Mouse (Mus musculus) CH12.LX (cell line): ENCODE results near the gene Gipc2. TPM values are rescaled to one million over a fixed set of nuclear protein-coding genes. Genes with fewer than 3 reads are reported as not detected.

Source experiments
- DNase-seq: peaks from one replicate; pipeline ENCODE4 v3.0.0-alpha.2; 2013; ENCODE audit errors: extremely low read depth
- H3K27ac ChIP-seq: 2 replicates; pipeline ENCODE4 v1.5.1; 2012; ENCODE audit warnings: low read depth, mild to moderate bottlenecking, control low read depth, moderate library complexity; ENCODE audit not compliant: insufficient read depth
- H3K27me3 ChIP-seq: replicated peaks from 2 replicates; pipeline ENCODE3; 2012; ENCODE audit warnings: inconsistent platforms
- H3K36me3 ChIP-seq, 2 experiments: replicated peaks in 1 of 2; 2 replicates each; pipeline versions ENCODE3 to v1.6.1; 2012; ENCODE audit warnings: inconsistent platforms in 1 of 2, low read length in 1 of 2, mild to moderate bottlenecking in 1 of 2, mixed read lengths in 1 of 2, moderate library complexity in 1 of 2; ENCODE audit not compliant: control insufficient read depth in 1 of 2, insufficient read depth in 1 of 2
- H3K4me1 ChIP-seq, 2 experiments: 2 replicates each; pipeline ENCODE4 v1.6.1; 2012; ENCODE audit warnings: inconsistent platforms in 1 of 2, moderate library complexity in 1 of 2; ENCODE audit not compliant: insufficient read depth in 2 of 2, control insufficient read depth in 1 of 2
- H3K4me2 ChIP-seq: 2 replicates; pipeline ENCODE4 v1.6.1; 2012; ENCODE audit warnings: low read depth, mild to moderate bottlenecking, control low read depth; ENCODE audit not compliant: poor library complexity, insufficient read depth, severe bottlenecking
- H3K4me3 ChIP-seq, 3 experiments: fragments of 150-350 bp in 1 of 3; sonication (generic) in 1 of 3; replicated peaks in 1 of 3; 2 replicates each; pipeline versions ENCODE3 to v1.5.1; 2011 to 2012; ENCODE audit warnings: low read depth in 2 of 3, low read length in 2 of 3, mild to moderate bottlenecking in 2 of 3, moderate library complexity in 2 of 3, control low read depth in 1 of 3, improper control_type of control experiment in 1 of 3, inconsistent platforms in 1 of 3, mixed read lengths in 1 of 3; ENCODE audit not compliant: poor library complexity in 1 of 3
- H3K79me2 ChIP-seq: replicated peaks from 2 replicates; pipeline ENCODE4 v1.6.1; 2012; ENCODE audit warnings: mild to moderate bottlenecking, moderate library complexity; ENCODE audit not compliant: control insufficient read depth, poor library complexity, insufficient read depth, severe bottlenecking; ENCODE audit errors: extremely low read depth
- H3K9ac ChIP-seq: 2 replicates; pipeline ENCODE4 v1.6.1; 2012; ENCODE audit warnings: low read depth, mild to moderate bottlenecking, control low read depth, moderate library complexity; ENCODE audit not compliant: insufficient read depth
- H3K9me3 ChIP-seq: replicated peaks from 2 replicates; pipeline ENCODE3; 2012; ENCODE audit warnings: low read length, inconsistent platforms, mixed read lengths
- BHLHE40 ChIP-seq: IDR thresholded peaks from 2 replicates; pipeline ENCODE4 v1.6.1; 2011; ENCODE audit warnings: mild to moderate bottlenecking, low read depth, low read length, improper control_type of control experiment
- CHD1 ChIP-seq: IDR thresholded peaks from 2 replicates; pipeline ENCODE4 v1.6.1; 2012; ENCODE audit warnings: low read depth, low read length, improper control_type of control experiment, inconsistent platforms
- CHD2 ChIP-seq: IDR thresholded peaks from 2 replicates; pipeline ENCODE4 v1.6.1; 2011; ENCODE audit warnings: low read length, improper control_type of control experiment
- CTCF ChIP-seq, 2 experiments: IDR thresholded peaks in 1 of 2; conservative IDR thresholded peaks in 1 of 2; 2 replicates each; pipeline ENCODE4 v1.5.1; 2011 to 2012; ENCODE audit warnings: low read depth in 2 of 2, low read length in 2 of 2, improper control_type of control experiment in 1 of 2, inconsistent platforms in 1 of 2, mild to moderate bottlenecking in 1 of 2, moderate library complexity in 1 of 2
- E2F4 ChIP-seq: IDR thresholded peaks from 2 replicates; pipeline ENCODE4 v1.6.1; 2011; ENCODE audit warnings: low read depth, low read length, improper control_type of control experiment; ENCODE audit not compliant: insufficient replicate concordance
- ELF1 ChIP-seq: IDR thresholded peaks from 2 replicates; pipeline ENCODE4 v1.6.1; 2014; ENCODE audit warnings: low read depth, mild to moderate bottlenecking, inconsistent platforms, low read length, improper control_type of control experiment
- EP300 ChIP-seq: IDR thresholded peaks from 2 replicates; pipeline ENCODE4 v1.6.1; 2011; ENCODE audit warnings: low read length, improper control_type of control experiment
- ETS1 ChIP-seq: conservative IDR thresholded peaks from 2 replicates; pipeline ENCODE4 v1.6.1; 2012; ENCODE audit warnings: low read depth, mild to moderate bottlenecking, inconsistent platforms, low read length, improper control_type of control experiment, moderate library complexity
- GABPA ChIP-seq: IDR thresholded peaks from 2 replicates; pipeline ENCODE4 v1.6.1; 2012; ENCODE audit warnings: low read depth, low read length, improper control_type of control experiment, inconsistent platforms; ENCODE audit not compliant: insufficient replicate concordance
- JUN ChIP-seq: IDR thresholded peaks from 2 replicates; pipeline ENCODE4 v1.6.1; 2011; ENCODE audit warnings: low read depth, mild to moderate bottlenecking, low read length, improper control_type of control experiment, moderate library complexity; ENCODE audit not compliant: insufficient read depth
- KAT2A ChIP-seq: IDR thresholded peaks from 2 replicates; pipeline ENCODE4 v1.6.1; 2012; ENCODE audit warnings: low read length, improper control_type of control experiment, inconsistent platforms; ENCODE audit not compliant: insufficient replicate concordance
- MAFK ChIP-seq: IDR thresholded peaks from 2 replicates; pipeline ENCODE4 v1.6.1; 2011; ENCODE audit warnings: low read length, improper control_type of control experiment; ENCODE audit not compliant: insufficient replicate concordance
- MAX ChIP-seq: IDR thresholded peaks from 2 replicates; pipeline ENCODE4 v1.6.1; 2011; ENCODE audit warnings: low read length, improper control_type of control experiment
- MAZ ChIP-seq: IDR thresholded peaks from 2 replicates; pipeline ENCODE4 v1.6.1; 2012; ENCODE audit warnings: low read depth, mild to moderate bottlenecking, inconsistent platforms, low read length, improper control_type of control experiment, moderate library complexity
- MXI1 ChIP-seq: IDR thresholded peaks from 2 replicates; pipeline ENCODE4 v1.6.1; 2011; ENCODE audit warnings: mild to moderate bottlenecking, low read depth, low read length, improper control_type of control experiment
- NELFE ChIP-seq: IDR thresholded peaks from 2 replicates; pipeline ENCODE4 v1.6.1; 2011; ENCODE audit warnings: low read depth, low read length, improper control_type of control experiment
- NRF1 ChIP-seq: IDR thresholded peaks from 2 replicates; pipeline ENCODE4 v1.6.1; 2014; ENCODE audit warnings: low read depth, mild to moderate bottlenecking, inconsistent platforms, low read length, improper control_type of control experiment, moderate library complexity
- RAD21 ChIP-seq: IDR thresholded peaks from 2 replicates; pipeline ENCODE4 v1.6.1; 2011; ENCODE audit warnings: low read depth, mild to moderate bottlenecking, low read length, improper control_type of control experiment, moderate library complexity
- SIN3A ChIP-seq: IDR thresholded peaks from 2 replicates; pipeline ENCODE4 v1.6.1; 2012; ENCODE audit warnings: low read length, improper control_type of control experiment, inconsistent platforms
- SMC3 ChIP-seq: IDR thresholded peaks from 2 replicates; pipeline ENCODE4 v1.6.1; 2011; ENCODE audit warnings: low read depth, low read length, improper control_type of control experiment
- TCF12 ChIP-seq: IDR thresholded peaks from 2 replicates; pipeline ENCODE4 v1.6.1; 2014; ENCODE audit warnings: low read depth, mild to moderate bottlenecking, inconsistent platforms, low read length, improper control_type of control experiment
- USF1 ChIP-seq: IDR thresholded peaks from 2 replicates; pipeline ENCODE4 v1.6.1; 2014; ENCODE audit warnings: low read depth, mild to moderate bottlenecking, inconsistent platforms, low read length, improper control_type of control experiment
- USF2 ChIP-seq: conservative IDR thresholded peaks from 2 replicates; pipeline ENCODE4 v1.6.1; 2011; ENCODE audit warnings: low read depth, low read length, improper control_type of control experiment
- ZC3H11A ChIP-seq: IDR thresholded peaks from 2 replicates; pipeline ENCODE4 v1.6.1; 2012; ENCODE audit warnings: low read depth, mild to moderate bottlenecking, inconsistent platforms, low read length, improper control_type of control experiment
- dilution Hi-C: fragments of 300-500 bp; cut with MboI; formaldehyde crosslinking; loops from 2 replicates; pipeline ENCODE4 v1.14.3; 2020; ENCODE audit warnings: low sequenced_read_pairs; ENCODE audit not compliant: extremely low pct_unique_long_range_greater_than_20kb, extremely low pct_ligation_motif_present
- in situ Hi-C: fragments of 300-500 bp; cut with MboI; formaldehyde crosslinking; loops from 3 replicates; pipeline ENCODE4 v1.14.3; 2019; ENCODE audit warnings: low sequenced_read_pairs, low pct_ligation_motif_present, low pct_unique_long_range_greater_than_20kb, mixed read lengths
- polyA plus RNA-seq: library from polyadenylated mRNA; unstranded; fragments of >175 nt; gene quantifications from 2 replicates; pipeline ENCODE4 v1.2.1, GENCODE M21; 2012; ENCODE audit warnings: low read depth; ENCODE audit not compliant: insufficient read length
- total RNA-seq, 2 experiments: library from RNA; depleted of rRNA; stranded (reverse); fragments of 300-350 nt in 1 of 2; fragments of >200 nt in 1 of 2; gene quantifications; 2 replicates each; pipeline ENCODE4 v1.2.3; 2012 to 2014

The Gipc2 gene
- total and polyA plus RNA-seq, 3 experiments, result 0.24 to 1.2 (median 0.38) TPM

DNA sequence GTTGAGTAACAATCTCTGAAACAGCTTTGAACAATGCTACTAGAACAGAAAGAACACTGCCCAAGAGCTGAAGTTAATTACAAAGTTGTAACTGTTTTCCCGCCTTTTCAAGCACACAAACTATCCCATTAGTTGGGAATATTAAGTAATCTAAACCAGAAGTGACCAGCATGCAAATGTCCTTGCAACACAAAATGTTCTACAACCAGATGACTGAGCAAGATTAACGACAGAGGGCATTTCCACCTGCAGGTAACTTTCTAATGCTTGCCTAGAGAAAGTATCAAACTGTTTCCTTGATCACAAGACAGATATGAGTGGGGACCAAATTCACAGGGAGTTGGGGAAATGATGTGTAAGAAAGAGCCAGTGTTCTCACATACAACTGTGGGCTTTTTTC lies 101.9 kb downstream of the Gipc2 start:
- no peaks in the 10 kb centered on the region; a peak in 1 of 4 replicates for H3K4me1 ChIP-seq
- in situ Hi-C loops, result no loop called here

DNA sequence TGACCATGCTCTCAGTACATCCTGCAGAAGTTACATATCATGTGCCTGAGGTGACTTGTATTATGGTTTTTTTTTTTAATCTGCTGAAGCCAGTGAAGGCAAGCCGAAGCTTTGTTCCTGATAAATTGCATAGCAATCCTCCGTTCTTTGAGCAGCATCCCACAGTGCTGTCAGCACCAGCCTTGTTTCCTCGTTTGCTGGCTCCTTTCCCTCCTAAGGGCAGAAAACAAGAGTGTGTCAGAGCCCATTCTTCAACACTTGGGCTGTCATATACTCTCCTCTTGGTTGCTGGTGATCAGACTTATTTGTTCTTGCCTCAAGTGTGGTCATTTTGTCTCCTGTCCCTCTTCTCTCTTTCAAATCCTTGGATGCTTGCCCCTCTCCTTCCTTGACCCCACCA lies 103.2 kb downstream of the Gipc2 start:
- H3K27me3 ChIP-seq, result no peaks in the 10 kb centered on the region
- no peak overlapping the region for H3K27ac ChIP-seq
- no peaks in the 10 kb centered on the region for H3K79me2 ChIP-seq
- peaks cover 6 to 13% of the 10 kb centered on the region in 2 experiments; a peak in 3 of 4 replicates for H3K4me1 ChIP-seq
- no peak overlapping the region for H3K4me2 ChIP-seq
- no peaks in the 10 kb centered on the region for H3K36me3 ChIP-seq
- no peaks in the 10 kb centered on the region for H3K9me3 ChIP-seq
- H3K9ac ChIP-seq, result no peak overlapping the region
- dilution Hi-C loops, result no loop called here
- TF ChIP-seq SMC3 (no peak), EP300 (no peak), MAZ (no peak)
- TF ChIP-seq, all 38 proteins: peak for 0
- in situ Hi-C loops, result no loop called here
- DNase-seq, result no peak
- H3K4me3 ChIP-seq, result no peak overlapping the region

More for the DNA sequence above, 101.9 kb downstream of the Gipc2 start:
- H3K9me3 ChIP-seq, result no peaks in the 10 kb centered on the region
- no peak overlapping the region for H3K27ac ChIP-seq
- no peak overlapping the region for H3K4me2 ChIP-seq
- no peaks in the 10 kb centered on the region for H3K36me3 ChIP-seq
- no peak for TF ChIP-seq TCF12
- no peak for TF ChIP-seq ELF1
- no peak for TF ChIP-seq MAX
- no peak for TF ChIP-seq EP300
- TF ChIP-seq MAFK, result no peak
- no peak for TF ChIP-seq KAT2A
- no peak for TF ChIP-seq GABPA
- no peak for TF ChIP-seq CTCF (conservative IDR thresholded peaks at IDR 0.05 in 1 of 2, IDR thresholded peaks at IDR 0.05 in 1 of 2; ENCODE audit: low read depth in 2 of 2, low read length in 2 of 2)
- TF ChIP-seq NELFE, result no peak
- TF ChIP-seq SIN3A, result no peak
- no peak for TF ChIP-seq BHLHE40
- dilution Hi-C loops, result no loop called here
- no peaks in the 10 kb centered on the region for H3K79me2 ChIP-seq
- no peaks in the 10 kb centered on the region for H3K27me3 ChIP-seq
- H3K9ac ChIP-seq, result no peak overlapping the region
- no peak overlapping the region for H3K4me3 ChIP-seq
- DNase-seq, result no peak

DNA sequence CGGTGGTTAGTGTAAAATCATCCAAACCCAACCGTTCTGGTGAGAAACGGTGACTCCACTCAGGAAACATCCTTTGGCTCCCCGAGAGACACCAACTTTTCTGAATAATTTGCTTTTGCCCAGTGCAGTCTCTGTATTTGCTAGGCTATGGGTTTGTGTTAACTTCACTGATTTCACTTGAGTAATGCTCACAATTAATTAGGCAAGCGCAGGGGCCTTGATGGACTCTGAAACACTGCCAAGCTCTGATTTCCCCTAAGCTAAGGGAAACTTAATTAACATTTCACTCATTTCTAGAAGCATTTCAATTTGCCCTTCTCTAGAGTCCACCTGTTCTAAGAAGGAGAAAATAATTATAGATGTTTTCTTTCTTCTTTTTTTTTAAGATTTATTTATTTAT lies 104.9 kb downstream of the Gipc2 start:
- Histone ChIP-seq H3K79me2 (no peaks in the 10 kb centered on the region), H3K9ac (no peak overlapping the region)
- in situ Hi-C loops, result no loop called here
- TF ChIP-seq NRF1 (no peak), SMC3 (no peak), CHD1 (no peak), E2F4 (no peak), USF2 (no peak), JUN (no peak), EP300 (no peak), GABPA (no peak), RAD21 (no peak), USF1 (no peak), ETS1 (no peak), MXI1 (no peak), SIN3A (no peak), ZC3H11A (no peak), CHD2 (no peak)
- TF ChIP-seq, all 38 proteins: peak for 0
- dilution Hi-C loops, result no loop called here
- no peak for DNase-seq
- no peaks in the 10 kb centered on the region for H3K27me3 ChIP-seq
- H3K27ac ChIP-seq, result no peak overlapping the region
- H3K9me3 ChIP-seq, result no peaks in the 10 kb centered on the region
- no peak overlapping the region for H3K4me3 ChIP-seq
- no peaks in the 10 kb centered on the region for H3K36me3 ChIP-seq
- H3K4me2 ChIP-seq, result no peak overlapping the region
- H3K4me1 ChIP-seq, result peaks cover 6 to 16% of the 10 kb centered on the region in 2 experiments; a peak in 3 of 4 replicates
